Mouse (Mus musculus) left cerebral cortex, adult 2 months (tissue): ENCODE measurements at regions not wholly inside any gene's neighbourhood (a gene's known extent, or its start where the extent isn't known, plus 50 kb on each side); places are given as distances from the start of the nearest gene placed in this dataset.
A peak's percentile ranks its signal among the peaks of the same experiment; 100 is the strongest.

Experiments
- DNase-seq, 2 experiments: peaks; one replicate each; pipeline ENCODE4 v3.0.0; 2021 to 2022; ENCODE audit warnings: low spot score in 2 of 2, mixed read lengths in 1 of 2; ENCODE audit errors: extremely low spot score in 1 of 2
- H3K27ac ChIP-seq: fragments of 200-600 bp; 2 replicates; pipeline ENCODE4 v1.8.1; 2022
- H3K4me3 ChIP-seq: fragments of 200-600 bp; 2 replicates; pipeline ENCODE4 v1.8.1; 2022
- CTCF ChIP-seq: fragments of 200-600 bp; IDR thresholded peaks from 2 replicates; pipeline ENCODE4 v1.8.1; 2022; ENCODE audit warnings: antibody characterized with exemption, mild to moderate bottlenecking, moderate library complexity
- intact Hi-C: fragments of 180-260 bp; cut with DNase I; formaldehyde crosslinking; loops from one replicate; pipeline ENCODE4 v1.15.1; 2025

GRCm38 (mm10) chr12:110044721-110045120 is 234.1 kb upstream of the Dio3 start:
- intact Hi-C loops, result loop anchor here (5.0 kb wide), 1 partner anchor 233 kb away; the partner anchor contains the start of gene Dio3
- TF ChIP-seq CTCF, result no peak
- H3K27ac ChIP-seq, result no peak overlapping the region
- no peak for DNase-seq
- H3K4me3 ChIP-seq, result no peak overlapping the region

DNA sequence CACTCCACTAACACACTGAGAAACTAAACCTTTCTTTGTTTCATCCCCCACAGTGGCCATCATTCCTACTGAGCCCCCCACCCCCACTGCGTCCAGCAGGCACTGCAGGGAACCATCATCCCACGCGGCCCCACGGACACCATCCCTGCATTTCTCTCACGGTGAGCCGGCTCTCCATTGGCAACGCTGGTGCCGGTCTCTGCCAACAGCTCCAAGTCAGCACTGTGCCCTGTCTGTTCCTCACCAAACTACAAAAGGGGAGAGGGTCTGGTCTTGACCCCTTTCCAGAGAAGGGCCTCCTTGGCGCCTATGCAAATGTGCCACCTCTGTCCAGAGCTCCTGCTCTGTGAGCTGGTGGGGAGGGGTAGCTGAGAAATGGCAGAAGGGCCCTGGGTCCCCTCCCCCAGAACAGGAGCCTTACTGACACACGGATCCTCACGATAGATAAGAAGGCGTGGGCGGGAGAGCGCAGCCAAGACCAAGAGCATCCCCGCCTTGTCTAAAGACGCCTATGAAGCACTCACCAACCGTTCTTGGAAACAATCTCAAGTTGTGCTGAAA is 233.0 kb upstream of the Dio3 start:
- Histone ChIP-seq H3K4me3 (no peak overlapping the region), H3K27ac (no peak overlapping the region)
- TF ChIP-seq CTCF, result no peak
- no peak for DNase-seq
- intact Hi-C loops, result loop anchor here (5.0 kb wide), 1 partner anchor 231 kb away; the partner anchor contains the start of gene Dio3

DNA sequence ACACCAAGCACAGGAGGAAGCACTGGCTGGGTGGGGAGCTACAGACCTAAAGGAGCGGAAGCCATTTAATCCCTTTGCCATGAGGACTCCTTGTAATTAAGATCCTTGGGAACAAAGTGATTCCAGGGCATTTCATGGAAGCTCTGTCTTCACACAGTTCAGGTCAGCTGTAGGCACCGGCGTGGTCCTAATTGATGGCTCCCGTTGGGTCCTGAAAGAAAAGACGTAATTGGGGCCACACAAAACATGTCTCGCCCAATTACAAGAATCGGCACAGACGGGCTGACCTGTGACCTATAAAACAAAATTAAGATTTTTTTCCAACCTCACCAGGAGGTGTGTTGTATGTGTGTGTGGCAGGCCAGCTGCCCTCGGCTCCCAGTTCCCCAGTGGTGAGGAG is 232.3 kb upstream of the Dio3 start:
- no peak for TF ChIP-seq CTCF
- H3K27ac ChIP-seq, result no peak overlapping the region
- no peak overlapping the region for H3K4me3 ChIP-seq
- intact Hi-C loops, result loop anchor here (5.0 kb wide), 1 partner anchor 231 kb away; the partner anchor contains the start of gene Dio3
- no peak for DNase-seq

DNA sequence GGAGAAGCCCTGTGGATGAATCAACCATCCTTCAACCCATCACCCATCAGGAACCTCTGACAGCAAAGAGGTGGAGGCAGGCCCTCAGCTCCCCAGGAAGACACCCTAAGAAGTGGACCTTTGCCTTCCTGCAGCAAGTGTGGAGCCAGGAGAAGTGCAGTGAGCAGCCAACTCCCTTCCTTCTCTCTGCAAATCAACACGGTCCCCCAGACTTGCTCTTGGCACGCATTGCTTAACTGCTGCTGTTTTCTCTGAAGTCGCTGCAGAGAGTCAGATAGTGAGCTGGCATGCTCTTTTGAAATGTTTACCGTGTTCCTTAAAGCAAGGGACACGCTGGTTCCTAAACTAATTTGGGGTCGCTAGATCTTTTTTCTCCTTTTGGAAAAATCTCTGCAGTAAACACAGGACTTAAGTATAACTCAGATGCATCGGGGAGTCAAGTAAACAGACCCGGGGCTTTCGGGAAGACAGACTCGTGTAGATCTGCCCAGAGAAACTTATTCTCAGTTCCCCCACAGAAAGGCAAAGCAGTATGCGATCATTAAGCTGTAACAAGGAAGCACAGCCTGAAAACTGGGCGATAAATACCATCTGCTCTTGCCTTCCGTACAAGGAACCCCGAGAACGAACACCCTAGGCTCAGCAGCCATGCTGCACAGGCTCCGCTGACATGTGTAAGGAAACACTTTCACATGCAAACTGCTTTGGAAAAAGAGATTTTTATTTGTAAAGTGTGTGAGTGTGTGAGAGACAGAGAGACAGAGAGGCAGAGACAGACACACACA is 231.2 kb upstream of the Dio3 start:
- intact Hi-C loops, result loop anchor here (2.0 to 5.0 kb wide), 3 partner anchors 73 to 299 kb away; partner anchors contain the start of gene Dio3
- no peak for TF ChIP-seq CTCF
- no peak for DNase-seq
- Histone ChIP-seq H3K4me3 (no peak overlapping the region), H3K27ac (no peak overlapping the region)

DNA sequence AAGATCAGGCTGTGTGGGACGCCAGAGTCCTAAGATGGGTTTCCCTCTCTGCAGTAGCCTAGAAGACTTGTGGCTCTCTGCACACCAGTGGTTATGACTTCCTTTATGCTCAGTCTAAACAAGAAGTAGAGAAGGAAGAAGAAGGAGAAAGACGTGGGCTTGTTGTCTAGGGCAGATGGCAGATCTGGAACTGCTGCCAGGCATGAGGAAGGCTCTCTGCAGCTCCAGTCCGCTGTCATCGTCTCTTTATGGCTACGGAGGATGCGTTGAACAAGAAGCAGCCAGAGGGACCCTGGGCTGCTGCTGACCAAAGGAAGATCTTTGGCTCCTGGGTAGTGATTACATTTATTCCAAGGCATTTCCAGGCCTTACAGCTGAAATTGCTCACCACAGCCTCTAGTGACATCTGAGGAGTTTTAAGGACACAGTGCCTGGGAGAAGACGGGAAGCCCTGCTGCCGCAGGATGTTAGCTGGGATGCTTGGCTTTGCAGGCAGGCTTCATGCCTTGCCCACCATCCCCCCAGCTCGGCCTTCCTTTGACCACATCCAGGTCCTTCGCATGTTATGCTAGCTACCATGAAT is 229.6 kb upstream of the Dio3 start:
- TF ChIP-seq CTCF, result no peak
- peak in 1 of 2 experiments; percentile 64 for DNase-seq
- no peak overlapping the region for H3K4me3 ChIP-seq
- H3K27ac ChIP-seq, result no peak overlapping the region
- intact Hi-C loops, result loop anchor here (2.0 to 5.0 kb wide), 3 partner anchors 74 to 300 kb away; partner anchors contain the start of gene Dio3

- no peak overlapping the region for H3K27ac ChIP-seq
- no peak for TF ChIP-seq CTCF
- intact Hi-C loops, result no loop called here
- no peak for DNase-seq
- no peak overlapping the region for H3K4me3 ChIP-seq
Observed at GRCm38 (mm10) chr12:110059321-110059720, 219.5 kb upstream of the Dio3 start.

GRCm38 (mm10) chr12:110061961-110062360 is 216.9 kb upstream of the Dio3 start:
- Histone ChIP-seq H3K4me3 (no peak overlapping the region), H3K27ac (no peak overlapping the region)
- TF ChIP-seq CTCF, result no peak
- DNase-seq, result no peak
- intact Hi-C loops, result no loop called here

GRCm38 (mm10) chr12:110063013-110063412 is 215.9 kb upstream of the Dio3 start:
- TF ChIP-seq CTCF, result no peak; the same call in 1 of the 2 replicates
- Histone ChIP-seq H3K27ac (no peak overlapping the region), H3K4me3 (no peak overlapping the region)
- intact Hi-C loops, result no loop called here
- no peak for DNase-seq

- no peak overlapping the region for H3K4me3 ChIP-seq
- TF ChIP-seq CTCF, result no peak
- intact Hi-C loops, result no loop called here
- no peak for DNase-seq
- no peak overlapping the region for H3K27ac ChIP-seq
Observed at GRCm38 (mm10) chr12:110066361-110066885, 212.4 kb upstream of the Dio3 start.

DNA sequence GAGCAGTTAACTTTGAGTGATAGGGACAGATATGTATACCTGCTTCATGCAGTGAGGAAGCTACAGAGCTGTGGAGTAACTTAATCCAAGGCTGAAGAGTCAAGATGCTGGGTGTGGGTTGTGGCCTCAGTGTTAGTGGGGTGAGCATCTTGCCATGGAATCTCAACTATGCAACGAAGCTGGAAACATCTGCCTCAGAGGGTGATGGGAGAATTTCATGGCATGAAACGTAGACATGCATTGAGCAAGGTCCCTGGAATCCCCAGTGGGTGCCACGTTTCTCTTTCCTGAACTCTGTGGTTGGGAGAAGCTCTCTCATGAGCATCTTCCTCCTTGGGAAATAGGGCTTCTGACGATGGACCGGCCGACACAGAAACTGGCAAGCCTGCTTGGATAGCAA is 208.4 kb upstream of the Dio3 start:
- DNase-seq, result no peak
- TF ChIP-seq CTCF, result no peak
- H3K27ac ChIP-seq, result no peak overlapping the region
- H3K4me3 ChIP-seq, result no peak overlapping the region
- intact Hi-C loops, result no loop called here

DNA sequence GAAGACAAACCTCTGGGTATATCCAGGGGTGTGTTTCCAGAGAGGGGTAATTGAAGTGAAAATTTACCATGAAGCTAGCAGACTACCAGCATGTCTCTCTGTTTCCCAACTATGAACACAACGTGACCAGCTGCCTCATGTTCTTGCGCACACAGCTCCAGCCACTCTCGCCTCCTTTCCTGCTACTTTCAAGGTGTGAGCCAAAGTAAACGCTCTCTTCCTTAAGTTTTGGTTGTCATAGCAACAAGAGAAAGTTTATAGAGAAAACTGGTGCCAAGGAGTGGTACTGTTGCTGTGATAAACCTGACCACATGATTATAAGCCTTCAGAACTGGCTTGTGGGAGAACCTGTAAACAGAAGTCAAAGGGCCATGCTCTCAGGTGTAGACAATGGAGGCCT is 207.0 kb upstream of the Dio3 start:
- Histone ChIP-seq H3K4me3 (no peak overlapping the region), H3K27ac (no peak overlapping the region)
- no peak for DNase-seq
- intact Hi-C loops, result no loop called here
- no peak for TF ChIP-seq CTCF

GRCm38 (mm10) chr12:110074921-110075320 is 203.9 kb upstream of the Dio3 start:
- H3K27ac ChIP-seq, result no peak overlapping the region
- no peak overlapping the region for H3K4me3 ChIP-seq
- no peak for TF ChIP-seq CTCF
- no peak for DNase-seq
- intact Hi-C loops, result no loop called here
